Mouse (Mus musculus): ENCODE results near the gene Fam136a. TPM values are rescaled to one million over a fixed set of nuclear protein-coding genes. Genes with fewer than 3 reads are reported as not detected.

Fam136a gene
- polyA plus RNA-seq, 1 experiment = 0.26 TPM

GRCm38 (mm10) chr6:86399995-86400394, 34.5 kb downstream of the Fam136a start:
- TF ChIP-seq TAL1 (IDR thresholded peaks at IDR 0.05; ENCODE audit: low read length) (no peak), GATA1 (IDR thresholded peaks at IDR 0.05; ENCODE audit: low read length) (no peak)
- Histone ChIP-seq H3K27me3 (ENCODE audit: control insufficient read depth) (peaks cover 18% of the 10 kb centered on the region), H3K9me3 (ENCODE audit: control insufficient read depth, low read length) (no peaks in the 10 kb centered on the region), H3K36me3 (ENCODE audit: control insufficient read depth) (no peaks in the 10 kb centered on the region), H3K4me1 (ENCODE audit: control insufficient read depth) (peaks cover 55% of the 10 kb centered on the region), H3K4me3 (replicated peaks) (no peak overlapping the region)

GRCm38 (mm10) chr6:86400972-86401371, 35.5 kb downstream of the Fam136a start:
- peaks cover 56% of the 10 kb centered on the region for H3K4me1 ChIP-seq (ENCODE audit: control insufficient read depth)
- H3K36me3 ChIP-seq (ENCODE audit: control insufficient read depth) = no peaks in the 10 kb centered on the region
- TF ChIP-seq TAL1 (IDR thresholded peaks at IDR 0.05; ENCODE audit: low read length) (no peak), GATA1 (IDR thresholded peaks at IDR 0.05; ENCODE audit: low read length) (no peak)
- peak overlapping the region; percentile 35 for H3K4me3 ChIP-seq (replicated peaks)
- peaks cover 18% of the 10 kb centered on the region for H3K27me3 ChIP-seq (ENCODE audit: control insufficient read depth)
- H3K9me3 ChIP-seq (ENCODE audit: control insufficient read depth, low read length) = no peaks in the 10 kb centered on the region

GRCm38 (mm10) chr6:86402681-86403607, 37.5 kb downstream of the Fam136a start:
- H3K4me1 ChIP-seq (ENCODE audit: control insufficient read depth) = peaks cover 40% of the 10 kb centered on the region
- peaks cover 13% of the 10 kb centered on the region for H3K27me3 ChIP-seq (ENCODE audit: control insufficient read depth)
- peaks cover 10% of the 10 kb centered on the region for H3K36me3 ChIP-seq (ENCODE audit: control insufficient read depth)
- no peaks in the 10 kb centered on the region for H3K9me3 ChIP-seq (ENCODE audit: control insufficient read depth, low read length)
- no peak for TF ChIP-seq TAL1 (IDR thresholded peaks at IDR 0.05; ENCODE audit: low read length)
- H3K4me3 ChIP-seq (replicated peaks) = peak overlapping the region; percentile 90

GRCm38 (mm10) chr6:86403728-86404099, 38.3 kb downstream of the Fam136a start:
- H3K36me3 ChIP-seq (ENCODE audit: control insufficient read depth) = peaks cover 13% of the 10 kb centered on the region
- no peak for TF ChIP-seq TAL1 (IDR thresholded peaks at IDR 0.05; ENCODE audit: low read length)
- no peak for TF ChIP-seq GATA1 (IDR thresholded peaks at IDR 0.05; ENCODE audit: low read length)
- H3K4me1 ChIP-seq (ENCODE audit: control insufficient read depth) = peaks cover 37% of the 10 kb centered on the region
- H3K9me3 ChIP-seq (ENCODE audit: control insufficient read depth, low read length) = no peaks in the 10 kb centered on the region
- H3K4me3 ChIP-seq (replicated peaks) = peak overlapping the region; percentile 90
- H3K27me3 ChIP-seq (ENCODE audit: control insufficient read depth) = peaks cover 7% of the 10 kb centered on the region

GRCm38 (mm10) chr6:86404100-86404861, 38.8 kb downstream of the Fam136a start, which contains the start of gene Tia1:
TSS of gene Tia1 (plus strand) at chr6:86404219.
- peaks cover 13% of the 10 kb centered on the region for H3K36me3 ChIP-seq (ENCODE audit: control insufficient read depth)
- H3K4me1 ChIP-seq (ENCODE audit: control insufficient read depth) = peaks cover 37% of the 10 kb centered on the region
- peaks cover under 1% of the 10 kb centered on the region for H3K27me3 ChIP-seq (ENCODE audit: control insufficient read depth)
- peak within 1 kb of the TSS; percentile 90 for H3K4me3 ChIP-seq (replicated peaks)
- H3K9me3 ChIP-seq (ENCODE audit: control insufficient read depth, low read length) = no peaks in the 10 kb centered on the region
- TF ChIP-seq TAL1 (IDR thresholded peaks at IDR 0.05; ENCODE audit: low read length) (no peak), GATA1 (IDR thresholded peaks at IDR 0.05; ENCODE audit: low read length) (no peak)

- H3K4me3 ChIP-seq (replicated peaks) = peak overlapping the region; percentile 90
- H3K9me3 ChIP-seq (ENCODE audit: control insufficient read depth, low read length) = no peaks in the 10 kb centered on the region
- H3K36me3 ChIP-seq (ENCODE audit: control insufficient read depth) = peaks cover 13% of the 10 kb centered on the region
- TF ChIP-seq GATA1 (IDR thresholded peaks at IDR 0.05; ENCODE audit: low read length) (no peak), TAL1 (IDR thresholded peaks at IDR 0.05; ENCODE audit: low read length) (no peak)
- H3K27me3 ChIP-seq (ENCODE audit: control insufficient read depth) = no peaks in the 10 kb centered on the region
- H3K4me1 ChIP-seq (ENCODE audit: control insufficient read depth) = peaks cover 37% of the 10 kb centered on the region
These were observed 39.5 kb downstream of the Fam136a start for GRCm38 (mm10) chr6:86404996-86405395.

GRCm38 (mm10) chr6:86406306-86406705, 40.9 kb downstream of the Fam136a start:
- Histone ChIP-seq H3K4me3 (replicated peaks) (no peak overlapping the region), H3K9me3 (ENCODE audit: control insufficient read depth, low read length) (no peaks in the 10 kb centered on the region), H3K4me1 (ENCODE audit: control insufficient read depth) (peaks cover 29% of the 10 kb centered on the region), H3K27me3 (ENCODE audit: control insufficient read depth) (no peaks in the 10 kb centered on the region), H3K36me3 (ENCODE audit: control insufficient read depth) (peaks cover 13% of the 10 kb centered on the region)
- no peak for TF ChIP-seq TAL1 (IDR thresholded peaks at IDR 0.05; ENCODE audit: low read length)
- TF ChIP-seq GATA1 (IDR thresholded peaks at IDR 0.05; ENCODE audit: low read length) = no peak

GRCm38 (mm10) chr6:86418711-86419110, 53.3 kb downstream of the Fam136a start:
- Histone ChIP-seq H3K4me1 (ENCODE audit: control insufficient read depth) (no peaks in the 10 kb centered on the region), H3K36me3 (ENCODE audit: control insufficient read depth) (peaks cover 67% of the 10 kb centered on the region), H3K27me3 (ENCODE audit: control insufficient read depth) (no peaks in the 10 kb centered on the region), H3K9me3 (ENCODE audit: control insufficient read depth, low read length) (no peaks in the 10 kb centered on the region), H3K4me3 (replicated peaks) (no peak overlapping the region)
- TF ChIP-seq TAL1 (IDR thresholded peaks at IDR 0.05; ENCODE audit: low read length) (no peak), GATA1 (IDR thresholded peaks at IDR 0.05; ENCODE audit: low read length) (no peak)

- no peaks in the 10 kb centered on the region for H3K9me3 ChIP-seq (ENCODE audit: control insufficient read depth, low read length)
- no peaks in the 10 kb centered on the region for H3K4me1 ChIP-seq (ENCODE audit: control insufficient read depth)
- no peak overlapping the region for H3K4me3 ChIP-seq (replicated peaks)
- peaks cover 68% of the 10 kb centered on the region for H3K36me3 ChIP-seq (ENCODE audit: control insufficient read depth)
- H3K27me3 ChIP-seq (ENCODE audit: control insufficient read depth) = no peaks in the 10 kb centered on the region
- TF ChIP-seq TAL1 (IDR thresholded peaks at IDR 0.05; ENCODE audit: low read length) (no peak), GATA1 (IDR thresholded peaks at IDR 0.05; ENCODE audit: low read length) (no peak)
These were observed 53.8 kb downstream of the Fam136a start for GRCm38 (mm10) chr6:86419239-86419638.

Other genes starting within 250 kb of the Fam136a start
- not detected in 2 replicates for gene Tgfa, start 170.4 kb upstream of the Fam136a start, polyA plus RNA-seq (2012)
- gene Snrpg, start 5.7 kb downstream of the Fam136a start, polyA plus RNA-seq (2012) = 2.2 and 3.6 TPM in 2 replicates
- gene Pcyox1, start 31.5 kb downstream of the Fam136a start, polyA plus RNA-seq (2012) = 0.08 and 0.46 TPM in 2 replicates
- 0.58 and 0.72 TPM in 2 replicates for gene Tia1, start 38.6 kb downstream of the Fam136a start, polyA plus RNA-seq (2012)
- not detected in 2 replicates for gene Gm44790, start 61.0 kb downstream of the Fam136a start, polyA plus RNA-seq (2012)
- 0.84 and 1.5 TPM in 2 replicates for gene C87436, start 72.7 kb downstream of the Fam136a start, polyA plus RNA-seq (2012)
- gene Pcbp1, start 160.7 kb downstream of the Fam136a start, polyA plus RNA-seq (2012) = 148 and 149 TPM in 2 replicates